Mouse (Mus musculus) testis, adult 2 months (tissue): ENCODE results near the gene Rhob. TPM values are rescaled to one million over a fixed set of nuclear protein-coding genes. Genes with fewer than 3 reads are reported as not detected.
A peak's percentile ranks its signal among the peaks of the same experiment; 100 is the strongest.

Experiments used
- H3K27ac ChIP-seq: fragments of 200-500 bp; 2 replicates; pipeline ENCODE4 v1.5.1; 2012; ENCODE audit warnings: low read depth, low read length; ENCODE audit not compliant: control insufficient read depth, insufficient read depth
- H3K27me3 ChIP-seq: fragments of 200-500 bp; 2 replicates; pipeline ENCODE4 v1.6.1; 2012; ENCODE audit warnings: mild to moderate bottlenecking, low read length, moderate library complexity; ENCODE audit not compliant: control insufficient read depth, insufficient read depth
- H3K36me3 ChIP-seq: fragments of 200-500 bp; 2 replicates; pipeline ENCODE4 v1.6.1; 2012; ENCODE audit warnings: mild to moderate bottlenecking, low read length; ENCODE audit not compliant: control insufficient read depth, insufficient read depth
- H3K4me1 ChIP-seq: fragments of 200-500 bp; 2 replicates; pipeline ENCODE4 v1.6.1; 2012; ENCODE audit warnings: low read length; ENCODE audit not compliant: control insufficient read depth, insufficient read depth
- H3K4me3 ChIP-seq: fragments of 200-500 bp; 2 replicates; pipeline ENCODE4 v1.5.1; 2012; ENCODE audit warnings: low read depth, mild to moderate bottlenecking, low read length, moderate library complexity, mixed read lengths; ENCODE audit not compliant: control insufficient read depth
- CTCF ChIP-seq: fragments of 200-500 bp; IDR thresholded peaks from 2 replicates; pipeline ENCODE4 v1.5.1; 2012; ENCODE audit warnings: low read depth, mild to moderate bottlenecking, inconsistent platforms, low read length, moderate library complexity; ENCODE audit not compliant: control insufficient read depth, insufficient read depth, insufficient replicate concordance
- POLR2A ChIP-seq: fragments of 200-500 bp; IDR thresholded peaks from 2 replicates; pipeline ENCODE4 v1.6.1; 2012; ENCODE audit warnings: low read depth, mild to moderate bottlenecking, inconsistent platforms, low read length, moderate library complexity; ENCODE audit not compliant: control insufficient read depth
- polyA plus RNA-seq: library from polyadenylated mRNA; depleted of rRNA; stranded (reverse); fragments of >200 nt; gene quantifications from 2 replicates; pipeline ENCODE4 v1.2.3, GENCODE M21; 2012

Rhob gene
- polyA plus RNA-seq, 1 experiment = 21.3 TPM

- H3K4me1 ChIP-seq = 0 out of 2 replicates have a peak, but pooled peaks cover 2% of the 10 kb centered on the region
- TF ChIP-seq CTCF (no peak), POLR2A (no peak)
- H3K27ac ChIP-seq = no peak overlapping the region
- no peak overlapping the region for H3K4me3 ChIP-seq
- H3K27me3 ChIP-seq = no peaks in the 10 kb centered on the region
- no peaks in the 10 kb centered on the region for H3K36me3 ChIP-seq
Measured at GRCm38 (mm10) chr12:8519431-8520160, 19.8 kb upstream of the Rhob start.

- no peak for TF ChIP-seq POLR2A
- Histone ChIP-seq H3K36me3 (no peaks in the 10 kb centered on the region), H3K4me1 (no peaks in the 10 kb centered on the region), H3K27ac (no peak overlapping the region), H3K4me3 (peak overlapping the region; percentile 19), H3K27me3 (no peaks in the 10 kb centered on the region)
Measured at GRCm38 (mm10) chr12:8511037-8511882, 11.5 kb upstream of the Rhob start.

- no peaks in the 10 kb centered on the region for H3K36me3 ChIP-seq
- H3K27me3 ChIP-seq = no peaks in the 10 kb centered on the region
- TF ChIP-seq CTCF (no peak), POLR2A (no peak)
- H3K4me1 ChIP-seq = no peaks in the 10 kb centered on the region
- H3K27ac ChIP-seq = no peak overlapping the region
- no peak overlapping the region for H3K4me3 ChIP-seq
Measured at GRCm38 (mm10) chr12:8510317-8510988, 10.6 kb upstream of the Rhob start.

- TF ChIP-seq POLR2A (no peak), CTCF (no peak)
- Histone ChIP-seq H3K27ac (no peak overlapping the region), H3K27me3 (no peaks in the 10 kb centered on the region), H3K4me1 (no peaks in the 10 kb centered on the region), H3K4me3 (no peak overlapping the region), H3K36me3 (no peaks in the 10 kb centered on the region)
Measured at GRCm38 (mm10) chr12:8509693-8510092, 9.9 kb upstream of the Rhob start.

GRCm38 (mm10) chr12:8506954-8507707 is 7.3 kb upstream of the Rhob start:
- no peaks in the 10 kb centered on the region for H3K36me3 ChIP-seq
- no peak overlapping the region for H3K27ac ChIP-seq
- H3K4me1 ChIP-seq = no peaks in the 10 kb centered on the region
- TF ChIP-seq POLR2A (no peak), CTCF (no peak)
- no peaks in the 10 kb centered on the region for H3K27me3 ChIP-seq
- no peak overlapping the region for H3K4me3 ChIP-seq

- Histone ChIP-seq H3K27ac (no peak overlapping the region), H3K27me3 (no peaks in the 10 kb centered on the region), H3K4me1 (peaks cover 9% of the 10 kb centered on the region), H3K4me3 (no peak overlapping the region), H3K36me3 (no peaks in the 10 kb centered on the region)
- TF ChIP-seq CTCF (no peak), POLR2A (no peak)
Measured at GRCm38 (mm10) chr12:8504131-8504530, 4.3 kb upstream of the Rhob start.

- H3K4me3 ChIP-seq = no peak overlapping the region
Measured at GRCm38 (mm10) chr12:8502546-8502945, 2.7 kb upstream of the Rhob start.

More at GRCm38 (mm10) chr12:8502546-8502945, 2.7 kb upstream of the Rhob start:
- H3K36me3 ChIP-seq = no peaks in the 10 kb centered on the region
- no peak for TF ChIP-seq CTCF
- TF ChIP-seq POLR2A = no peak
- H3K27me3 ChIP-seq = no peaks in the 10 kb centered on the region
- H3K27ac ChIP-seq = no peak overlapping the region
- peaks cover 14% of the 10 kb centered on the region for H3K4me1 ChIP-seq
